Mouse (Mus musculus) Muller cell, postnatal 12 days (primary cell): ENCODE measurements at regions not wholly inside any gene's neighbourhood (a gene's known extent, or its start where the extent isn't known, plus 50 kb on each side); places are given as distances from the start of the nearest gene placed in this dataset.

ENCODE experiments used
- DNase-seq: peaks from one replicate; pipeline ENCODE4 v3.0.0-alpha.2; 2015; ENCODE audit errors: inconsistent ontology term

GRCm38 (mm10) chr11:52541210-52541609 lies 145.0 kb downstream of the 9530068E07Rik start:
- DNase-seq: no peak

DNA sequence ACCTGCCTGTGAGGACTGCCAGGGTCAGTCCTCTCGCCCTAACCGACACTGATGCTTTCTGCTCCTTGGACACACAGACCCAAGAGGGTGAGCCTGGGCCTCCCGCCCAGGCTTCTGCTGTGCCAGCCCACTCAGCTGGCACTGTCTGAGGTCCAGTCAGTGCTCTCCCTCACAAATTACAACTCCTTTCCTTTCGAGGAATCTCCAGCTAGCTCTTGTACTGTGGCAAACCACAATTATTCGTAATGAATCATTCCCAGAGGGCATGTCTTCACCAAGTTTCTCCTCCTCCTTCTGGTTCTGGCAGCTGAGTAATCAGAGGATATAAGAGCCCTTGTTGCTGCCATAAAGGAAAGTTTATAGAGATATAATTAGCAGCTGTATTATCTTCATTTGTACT lies 155.2 kb downstream of the 9530068E07Rik start:
- peak; percentile 89 for DNase-seq

DNA sequence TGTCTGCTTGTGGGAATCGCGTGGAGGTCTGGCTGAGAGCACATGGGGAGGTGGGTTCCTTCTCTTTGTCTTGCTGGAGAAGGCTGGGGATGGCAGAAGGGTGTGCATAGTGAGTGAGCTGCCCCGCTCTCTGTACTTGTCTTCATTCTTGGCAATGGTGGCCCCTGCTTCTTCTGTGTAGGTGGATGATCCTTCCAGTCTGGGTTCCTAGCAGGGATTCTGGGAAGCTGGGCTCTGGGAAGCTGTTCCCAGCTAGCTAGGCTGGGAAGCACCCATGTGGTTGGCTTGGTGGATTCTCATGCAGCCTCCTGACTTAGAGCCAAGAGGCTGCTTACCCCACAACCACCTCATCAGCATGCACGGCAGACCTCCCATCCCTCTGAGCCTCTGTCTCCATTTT lies 156.6 kb downstream of the 9530068E07Rik start:
- no peak for DNase-seq

- DNase-seq: no peak
These were observed 161.6 kb downstream of the 9530068E07Rik start for GRCm38 (mm10) chr11:52557836-52558235.

- no peak for DNase-seq
These were observed 162.6 kb downstream of the 9530068E07Rik start for GRCm38 (mm10) chr11:52558782-52559181.

DNA sequence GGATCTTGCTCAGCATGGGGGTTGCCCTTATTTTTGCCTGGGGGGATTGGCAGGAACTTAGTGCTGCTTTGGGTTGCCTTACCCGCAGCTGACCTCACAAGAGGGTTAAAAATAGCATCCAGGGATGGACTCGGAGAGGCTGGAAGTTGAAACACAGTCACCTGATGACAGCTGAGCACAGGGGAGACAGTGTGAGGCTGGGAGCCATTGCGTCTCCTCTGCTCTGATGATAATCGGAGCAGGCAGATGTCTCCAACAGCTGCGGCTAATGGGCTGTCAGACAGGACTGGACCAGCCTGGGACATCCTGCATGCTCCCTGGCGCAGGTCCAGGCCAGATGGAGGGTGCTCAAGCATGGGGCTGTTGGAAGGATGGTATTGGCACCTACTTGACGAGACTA lies 165.1 kb downstream of the 9530068E07Rik start:
- peak; percentile 74 for DNase-seq

DNA sequence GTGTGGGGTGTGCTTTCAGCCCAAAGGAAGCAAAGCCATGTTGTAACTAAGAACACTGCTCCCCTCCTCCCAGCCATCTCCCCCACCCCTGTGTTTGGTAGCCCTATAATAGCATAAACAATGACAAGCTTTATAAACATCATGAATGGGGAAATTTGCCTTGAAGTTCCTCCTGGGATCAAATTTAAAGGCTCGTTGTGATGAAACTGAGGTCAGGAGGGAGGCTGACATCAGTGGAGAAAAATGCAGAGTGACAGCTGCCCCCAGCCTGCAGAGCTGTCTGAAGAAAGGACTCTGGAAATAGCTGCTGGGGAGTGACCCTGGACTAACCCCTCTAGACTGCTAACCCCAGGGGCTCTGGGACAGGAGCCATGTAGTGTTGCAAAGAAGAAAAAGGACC lies 169.2 kb downstream of the 9530068E07Rik start:
- peak; percentile 75 for DNase-seq

DNA sequence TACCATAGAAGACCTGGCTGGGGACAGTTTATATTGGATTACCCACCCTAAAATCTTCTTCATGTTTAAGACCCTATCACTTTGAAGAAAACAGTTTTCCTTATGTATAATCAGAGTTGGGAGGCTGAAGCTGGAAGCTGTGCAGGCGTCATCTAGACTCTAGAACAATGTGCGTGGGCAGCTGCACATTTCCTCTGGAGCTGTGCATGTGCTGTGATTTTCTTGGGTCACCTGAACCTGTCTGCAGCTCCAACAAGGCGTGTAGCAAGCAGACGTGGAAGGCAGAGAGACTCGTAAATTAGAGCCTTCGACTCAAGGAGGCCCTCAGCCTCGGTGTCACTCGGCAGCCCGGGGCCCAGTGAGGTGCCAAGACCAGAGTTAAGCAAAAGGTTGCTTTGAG lies 169.8 kb downstream of the 9530068E07Rik start:
- DNase-seq: no peak

DNA sequence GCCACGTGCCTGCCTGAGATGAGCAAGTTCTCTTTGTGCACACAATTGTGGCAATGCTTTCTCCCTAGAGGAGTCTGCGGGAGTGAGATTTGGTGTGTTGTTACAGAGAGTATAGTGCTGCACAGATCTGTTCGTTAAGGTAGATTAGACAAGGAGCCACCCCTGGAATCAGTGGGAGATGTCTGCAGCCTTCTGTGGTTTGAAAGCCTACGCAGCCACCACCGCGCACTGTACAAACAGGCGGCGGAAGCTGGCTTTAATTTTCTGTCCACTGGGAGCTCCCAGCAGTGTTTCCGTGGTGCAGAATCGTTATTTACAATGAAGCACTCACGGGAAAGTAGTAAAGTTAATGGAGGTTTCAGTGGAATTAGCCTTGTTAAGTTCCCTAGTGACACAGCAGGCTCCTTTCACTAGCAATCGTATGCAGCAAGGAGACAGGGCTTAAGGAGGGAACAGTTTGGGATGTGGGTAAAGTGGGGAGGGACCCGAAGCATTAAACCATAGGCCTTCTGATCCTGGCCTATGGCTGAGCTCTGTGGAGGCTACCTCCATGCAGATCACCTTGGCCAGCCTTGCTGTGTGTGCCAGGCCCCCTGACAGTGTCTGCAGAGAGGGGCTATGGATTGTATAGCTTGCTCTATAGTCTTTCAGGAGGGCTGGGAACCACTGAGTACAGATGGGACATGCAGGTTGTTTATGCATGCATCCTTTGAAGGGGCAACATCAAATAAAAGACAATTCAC lies 171.9 kb downstream of the 9530068E07Rik start:
- DNase-seq: no peak

DNA sequence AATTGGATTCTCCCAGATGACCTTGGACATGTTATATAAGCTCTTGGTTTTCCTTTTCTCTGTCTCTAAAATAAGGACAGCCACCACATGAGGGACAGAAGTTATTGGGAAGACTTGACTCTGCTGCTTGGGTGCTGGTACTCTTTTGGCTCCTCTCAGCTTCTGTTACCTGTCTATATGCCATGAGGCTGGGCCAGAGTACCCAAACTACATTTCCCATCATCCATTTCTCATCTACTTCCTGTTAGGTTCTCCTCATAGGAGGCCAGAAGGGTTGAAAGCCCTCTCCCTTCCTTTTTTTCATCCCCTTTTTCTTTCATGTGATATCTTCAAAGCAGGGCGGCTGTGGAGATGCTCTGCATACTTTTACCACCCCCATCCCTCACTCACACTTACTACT lies 172.6 kb downstream of the 9530068E07Rik start:
- no peak for DNase-seq

DNA sequence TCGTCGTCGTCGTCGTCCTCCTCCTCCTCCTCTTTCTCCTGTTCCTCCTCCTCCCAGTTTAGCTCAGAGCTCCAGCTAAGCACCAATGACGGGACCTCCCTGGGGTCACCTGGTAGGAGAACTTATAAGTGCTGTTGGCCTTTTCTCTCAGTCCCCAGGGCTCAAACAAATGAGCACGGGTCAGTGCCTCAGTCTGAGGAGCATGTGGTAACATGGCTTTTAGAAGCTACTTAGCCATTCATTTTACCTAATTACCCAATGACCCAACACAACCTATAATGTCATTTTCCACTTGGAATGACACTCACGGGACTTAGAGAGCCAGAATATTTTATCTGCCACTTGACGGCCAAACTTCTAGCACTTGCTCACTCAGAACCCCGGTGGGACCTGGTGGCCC lies 173.5 kb downstream of the 9530068E07Rik start:
- DNase-seq: no peak

DNA sequence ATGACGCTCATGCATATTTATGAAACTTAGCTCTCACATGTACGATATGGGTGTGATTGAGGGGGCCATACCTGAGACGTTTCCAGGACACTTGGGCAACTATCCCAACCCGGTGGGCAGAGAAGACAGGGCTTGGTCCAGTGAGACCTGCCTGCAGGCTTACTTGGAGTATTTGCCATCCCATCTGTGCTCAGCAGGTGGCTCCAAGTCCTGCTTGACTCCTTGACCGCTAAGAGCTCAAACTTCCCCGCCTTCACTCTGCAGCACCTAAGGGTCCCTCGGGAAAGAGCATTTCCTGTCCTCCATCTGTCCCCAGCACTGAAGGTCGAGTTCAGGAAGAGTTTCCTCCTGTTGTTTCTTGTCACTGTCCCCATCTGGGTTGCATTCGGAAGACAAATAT lies 182.2 kb downstream of the 9530068E07Rik start:
- DNase-seq: no peak

- DNase-seq: no peak
These were observed 183.6 kb downstream of the 9530068E07Rik start for GRCm38 (mm10) chr11:52579764-52580377.

- no peak for DNase-seq
These were observed 172.7 kb upstream of the Fstl4 start for GRCm38 (mm10) chr11:52591596-52592180.

DNA sequence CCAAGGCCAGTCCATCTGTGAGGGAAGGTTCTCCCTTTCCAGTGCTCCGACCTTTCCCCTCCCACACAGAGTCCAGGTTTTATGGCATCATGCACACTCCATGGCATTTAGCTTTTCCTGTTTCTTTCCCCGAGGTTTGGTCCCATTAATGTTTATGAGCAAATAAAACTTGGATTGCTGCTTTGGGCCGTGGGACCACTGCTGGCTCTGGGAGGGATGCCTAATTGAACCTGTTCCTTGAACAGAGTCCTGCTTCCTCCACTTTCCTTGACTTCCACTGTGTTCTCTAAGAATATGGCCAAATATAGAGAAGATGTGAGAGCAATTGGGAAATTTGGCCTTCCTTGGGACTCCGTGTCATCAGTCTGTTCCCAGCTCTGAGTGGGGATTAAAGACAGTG lies 170.3 kb upstream of the Fstl4 start:
- DNase-seq: no peak

- no peak for DNase-seq
These were observed 163.2 kb upstream of the Fstl4 start for GRCm38 (mm10) chr11:52601196-52601595.

DNA sequence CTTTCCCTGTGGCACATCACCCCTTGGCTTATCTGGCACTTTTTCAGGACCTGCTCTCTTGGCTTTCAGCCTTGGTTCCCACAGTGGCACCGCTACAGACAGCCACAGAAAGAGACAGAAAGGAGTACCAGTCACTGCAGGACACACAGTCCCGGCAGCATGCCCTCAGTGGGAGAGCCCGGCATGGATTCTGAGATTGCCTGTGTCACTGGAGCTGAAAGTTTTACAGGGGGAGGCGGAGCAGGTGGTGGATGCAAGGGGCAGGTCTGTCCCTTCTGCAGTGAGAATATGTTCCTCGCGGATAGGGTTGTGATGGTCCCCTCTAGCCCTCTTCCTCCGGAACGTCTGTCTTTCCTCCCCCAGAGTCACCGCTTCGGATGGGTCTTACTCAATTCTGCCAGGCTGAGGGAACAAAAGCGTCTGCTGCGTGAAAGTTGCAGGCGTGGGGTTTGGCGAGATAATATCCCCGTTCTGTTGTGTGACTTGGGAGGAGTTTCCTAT lies 162.3 kb upstream of the Fstl4 start:
- no peak for DNase-seq

- no peak for DNase-seq
These were observed 161.6 kb upstream of the Fstl4 start for GRCm38 (mm10) chr11:52602796-52603195.

DNA sequence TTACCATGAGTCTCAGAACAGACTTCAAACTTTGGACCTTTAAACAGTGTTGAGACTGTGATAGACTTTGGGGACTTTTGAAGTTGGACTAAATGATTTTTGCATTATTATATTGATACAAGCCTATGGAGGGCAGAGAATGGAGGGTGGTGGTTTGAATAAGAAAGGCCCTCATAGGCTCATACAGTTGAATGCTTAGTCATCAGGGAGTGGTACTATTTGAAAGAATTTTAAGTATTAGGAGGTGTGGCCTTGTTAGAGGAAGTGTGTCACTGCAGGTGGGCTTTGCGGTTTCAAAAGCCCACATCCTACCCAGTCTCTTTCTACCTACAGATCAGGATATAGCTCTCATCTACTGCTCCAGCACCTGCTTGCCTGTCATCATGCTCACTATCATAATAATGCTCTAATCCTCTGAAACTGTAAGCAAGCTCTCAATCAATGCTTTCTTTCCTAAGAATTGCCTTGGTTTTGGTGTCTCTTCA lies 153.7 kb upstream of the Fstl4 start:
- no peak for DNase-seq

- DNase-seq: no peak
These were observed 148.8 kb upstream of the Fstl4 start for GRCm38 (mm10) chr11:52615622-52616021.

DNA sequence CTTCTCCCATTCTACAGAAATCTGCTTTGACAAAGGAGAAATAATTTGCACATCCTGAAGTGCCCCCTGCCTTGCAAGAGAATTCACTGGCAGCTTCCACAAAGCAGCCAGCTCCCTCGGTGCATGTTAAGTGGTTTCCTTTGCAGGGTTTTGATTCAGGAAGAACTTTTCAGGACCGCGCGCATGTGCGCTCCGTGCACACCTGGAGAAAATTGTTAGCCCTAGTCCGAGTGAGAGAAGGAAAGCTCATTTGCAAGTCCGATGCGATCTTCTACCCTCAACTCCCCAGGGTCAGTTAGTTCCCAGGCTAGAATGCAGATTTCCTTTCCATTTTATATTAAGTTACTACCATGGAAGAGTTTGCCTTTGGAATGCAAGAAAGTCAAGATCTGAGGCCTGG lies 145.8 kb upstream of the Fstl4 start:
- no peak for DNase-seq

DNA sequence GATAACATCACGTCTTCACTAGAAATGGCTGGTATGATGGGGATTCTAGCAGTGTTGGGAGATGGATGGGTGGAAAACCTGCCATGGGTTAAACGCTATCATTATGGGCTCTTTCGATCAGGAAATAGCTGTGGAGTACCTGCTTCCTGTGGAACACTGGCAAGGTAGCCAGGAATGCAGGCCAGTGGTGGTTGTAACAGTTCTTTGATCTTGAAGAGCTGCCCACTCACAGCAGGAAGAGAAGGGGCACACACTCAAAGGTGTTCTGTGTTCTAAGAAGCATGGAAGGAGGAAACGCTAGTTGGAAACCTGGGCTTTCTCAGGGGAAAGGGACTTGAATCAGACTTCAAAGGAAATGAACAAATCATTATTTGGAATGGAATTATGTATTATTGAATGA lies 141.6 kb upstream of the Fstl4 start:
- DNase-seq: no peak

GRCm38 (mm10) chr11:52628875-52629274 lies 135.6 kb upstream of the Fstl4 start:
- DNase-seq: no peak
